Mouse (Mus musculus) layer of hippocampus, postnatal 14 days (tissue): ENCODE data around the gene Actrt3. TPM values are rescaled to one million over a fixed set of nuclear protein-coding genes. Genes with fewer than 3 reads are reported as not detected.

Experiments used
- DNase-seq, 2 experiments: peaks; one replicate each; pipeline ENCODE4 v3.0.0; 2021 to 2022; ENCODE audit warnings: low spot score in 2 of 2, mixed read lengths in 1 of 2
- long read RNA-seq, 2 experiments: library from polyadenylated mRNA; stranded (forward); transcript quantifications; one replicate each; pipeline ENCODE4 v2.0.0; 2021
- total RNA-seq, 2 experiments: library from RNA; stranded (reverse); gene quantifications; 2 replicates each; pipeline ENCODE4 v1.2.3; 2021

Gene Actrt3
- total RNA-seq: 1 to 10 TPM; 1.4 to 1.5 TPM
- long read RNA-seq, experiment 1, partial matches to known transcripts: 0 of 2 reads
- long read RNA-seq, experiment 1, other reads (novel, unspliced or antisense): 0 of 2 reads
- long read RNA-seq, experiment 2, partial matches to known transcripts: 0 of 4 reads
- long read RNA-seq, experiment 2, other reads (novel, unspliced or antisense): 1 of 4 reads

DNA sequence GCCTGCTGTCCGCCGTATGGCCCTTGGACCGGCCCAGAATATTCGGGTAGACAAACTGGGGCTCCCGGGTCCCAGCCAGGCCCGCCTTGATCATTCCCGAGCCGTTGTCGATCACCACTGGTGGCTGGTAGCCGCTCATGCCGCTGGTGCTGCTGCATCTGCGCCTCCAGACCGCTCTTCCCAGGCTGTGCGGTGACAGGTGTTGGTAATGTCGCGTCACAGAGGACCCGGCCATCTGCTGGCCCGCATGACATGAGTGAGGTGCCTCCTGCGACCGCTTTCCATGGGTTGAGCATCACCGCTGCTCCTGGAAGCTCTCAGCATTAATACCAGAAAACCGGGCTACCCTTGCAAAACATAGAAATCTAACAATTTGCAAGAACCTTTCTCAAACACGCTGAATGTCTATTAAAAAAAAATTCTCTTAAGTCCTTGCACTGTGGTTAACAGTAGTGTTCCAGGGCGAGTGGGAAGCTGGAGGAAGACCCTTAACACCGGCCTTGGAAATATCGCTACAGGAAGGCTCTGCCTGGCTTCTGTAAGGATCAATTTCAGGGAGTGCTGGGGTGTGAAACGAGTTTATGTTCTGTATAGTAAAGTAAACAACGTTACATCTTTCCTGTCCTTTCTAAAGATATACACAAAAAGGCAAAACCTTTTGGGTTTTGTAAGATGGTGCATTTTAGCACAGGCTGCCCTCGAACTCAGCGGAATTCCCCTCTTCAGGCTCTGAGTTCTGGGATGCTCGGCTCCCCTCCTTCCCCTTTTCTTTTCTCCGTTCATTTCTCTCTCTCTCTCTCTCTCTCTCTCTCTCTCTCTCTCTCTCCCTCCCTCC lies at the start of gene Actrt3:
Gene Actrt3 (minus strand): TSS at position 229 of the 835 bp plus-strand sequence.
- DNase-seq: peak; percentile 40 to 52

- no peak for DNase-seq
Measured at GRCm38 (mm10) chr3:30648466-30648865, 48.7 kb upstream of the Actrt3 start.

- DNase-seq: peak in 1 of 2 experiments; percentile 10
Measured at GRCm38 (mm10) chr3:30647440-30648090, 47.8 kb upstream of the Actrt3 start, which contains the start of gene Lrrc34. TSS of gene Lrrc34 (minus strand) at chr3:30647869.

- DNase-seq: no peak
Measured at GRCm38 (mm10) chr3:30646761-30647160, 47.0 kb upstream of the Actrt3 start.

DNA sequence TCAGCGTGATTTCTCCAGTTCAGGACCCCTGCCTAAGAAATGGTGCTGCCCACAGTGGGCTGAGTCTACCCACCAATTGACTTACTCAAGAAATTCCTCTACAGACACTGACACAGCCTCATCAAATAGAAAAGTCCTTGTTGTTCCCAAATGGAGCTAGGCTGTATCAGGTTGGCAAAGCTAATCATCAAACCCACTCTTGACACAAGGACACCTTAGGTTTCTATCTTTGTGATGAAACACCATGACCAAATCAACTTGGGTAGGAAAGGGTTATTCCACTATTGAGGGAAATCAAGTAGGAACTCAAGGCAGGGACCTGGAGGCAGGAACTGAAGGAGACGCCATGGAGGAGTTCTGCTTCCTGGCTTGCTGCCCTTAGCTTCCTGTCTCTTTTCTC lies 44.5 kb upstream of the Actrt3 start, which contains the start of gene Lrriq4:
Gene Lrriq4 (plus strand): TSS at position 301 of the 400 bp plus-strand sequence.
- DNase-seq: no peak

- DNase-seq: no peak
Measured at GRCm38 (mm10) chr3:30635629-30636028, 35.9 kb upstream of the Actrt3 start.

GRCm38 (mm10) chr3:30633681-30634080 lies 33.9 kb upstream of the Actrt3 start:
- DNase-seq: no peak

- no peak for DNase-seq
Measured at GRCm38 (mm10) chr3:30620132-30620531, 20.4 kb upstream of the Actrt3 start.

GRCm38 (mm10) chr3:30610930-30611329 lies 11.2 kb upstream of the Actrt3 start:
- no peak for DNase-seq

GRCm38 (mm10) chr3:30608999-30609398 lies 9.3 kb upstream of the Actrt3 start:
- DNase-seq: no peak

GRCm38 (mm10) chr3:30603256-30603655 lies 3.5 kb upstream of the Actrt3 start:
- DNase-seq: no peak

GRCm38 (mm10) chr3:30602740-30603098 lies 3.0 kb upstream of the Actrt3 start:
- DNase-seq: no peak

- DNase-seq: peak; percentile 98 to 100
Measured at GRCm38 (mm10) chr3:30602065-30602739, 2.5 kb upstream of the Actrt3 start, which contains the start of gene Mynn. TSS of gene Mynn (plus strand) at chr3:30602065.

DNA sequence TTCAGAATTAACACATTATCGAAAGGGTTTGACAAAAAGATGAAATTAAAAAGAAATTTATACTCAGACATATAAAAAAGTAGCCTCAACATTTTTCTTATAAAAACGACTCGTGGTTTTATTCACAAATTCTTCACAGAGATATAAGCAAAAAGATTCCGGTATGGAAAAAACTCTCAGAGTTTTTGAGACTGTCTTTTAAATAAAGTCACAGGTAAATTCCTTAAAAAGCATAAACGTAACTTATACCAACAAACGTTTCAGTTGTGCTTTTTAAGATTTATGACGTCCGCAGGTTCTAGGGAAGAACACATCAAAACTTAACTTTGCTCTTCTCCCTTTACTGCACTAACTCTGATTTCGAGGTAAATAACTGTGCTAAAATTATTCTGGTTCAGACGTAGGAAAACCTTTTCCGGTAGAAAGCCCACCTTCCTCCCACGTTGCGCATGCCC lies 1.9 kb upstream of the Actrt3 start:
- DNase-seq: no peak

DNA sequence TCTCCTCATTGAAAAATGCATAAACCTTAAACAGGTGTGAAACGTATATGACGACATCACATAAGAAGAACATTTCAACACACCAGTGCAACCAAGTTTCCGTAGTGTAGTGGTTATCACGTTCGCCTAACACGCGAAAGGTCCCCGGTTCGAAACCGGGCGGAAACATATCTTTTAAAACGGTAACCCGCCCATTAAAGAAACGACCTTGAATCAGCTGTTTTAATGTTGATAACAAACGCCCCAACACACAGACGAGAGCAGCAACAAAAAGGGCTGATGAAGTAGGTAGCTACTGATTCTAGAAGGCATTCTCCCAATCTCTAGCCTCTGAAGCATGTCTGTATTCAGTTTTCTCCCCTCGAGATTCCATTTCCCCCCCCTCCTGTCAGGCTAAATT lies 1.4 kb upstream of the Actrt3 start:
- peak; percentile 78 to 91 for DNase-seq

DNA sequence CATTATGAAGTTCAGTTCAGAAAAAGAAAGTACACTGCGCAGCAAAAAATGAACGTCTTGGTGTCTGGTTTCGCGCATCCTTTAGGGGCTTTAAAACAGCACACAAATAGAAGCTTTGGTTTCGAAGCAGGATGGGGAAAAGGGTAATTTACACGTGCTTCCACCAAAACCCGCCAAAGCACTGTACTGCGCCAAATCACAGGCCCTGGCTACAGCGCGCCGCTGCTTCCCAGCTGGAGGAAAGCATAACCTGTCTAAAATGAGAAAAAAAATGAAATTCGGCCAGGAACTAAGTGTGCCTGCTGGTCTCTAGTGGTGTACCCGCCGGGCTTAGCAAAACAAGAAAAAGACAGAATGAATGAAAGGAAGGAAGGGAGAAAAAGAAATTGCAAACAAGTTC lies 978 bp upstream of the Actrt3 start:
- DNase-seq: peak; percentile 43 to 49

GRCm38 (mm10) chr3:30597271-30597670 lies 2.5 kb downstream of the Actrt3 start:
- DNase-seq: no peak

- DNase-seq: peak in 1 of 2 experiments; percentile 35
Measured at GRCm38 (mm10) chr3:30595111-30595832, 4.5 kb downstream of the Actrt3 start.

DNA sequence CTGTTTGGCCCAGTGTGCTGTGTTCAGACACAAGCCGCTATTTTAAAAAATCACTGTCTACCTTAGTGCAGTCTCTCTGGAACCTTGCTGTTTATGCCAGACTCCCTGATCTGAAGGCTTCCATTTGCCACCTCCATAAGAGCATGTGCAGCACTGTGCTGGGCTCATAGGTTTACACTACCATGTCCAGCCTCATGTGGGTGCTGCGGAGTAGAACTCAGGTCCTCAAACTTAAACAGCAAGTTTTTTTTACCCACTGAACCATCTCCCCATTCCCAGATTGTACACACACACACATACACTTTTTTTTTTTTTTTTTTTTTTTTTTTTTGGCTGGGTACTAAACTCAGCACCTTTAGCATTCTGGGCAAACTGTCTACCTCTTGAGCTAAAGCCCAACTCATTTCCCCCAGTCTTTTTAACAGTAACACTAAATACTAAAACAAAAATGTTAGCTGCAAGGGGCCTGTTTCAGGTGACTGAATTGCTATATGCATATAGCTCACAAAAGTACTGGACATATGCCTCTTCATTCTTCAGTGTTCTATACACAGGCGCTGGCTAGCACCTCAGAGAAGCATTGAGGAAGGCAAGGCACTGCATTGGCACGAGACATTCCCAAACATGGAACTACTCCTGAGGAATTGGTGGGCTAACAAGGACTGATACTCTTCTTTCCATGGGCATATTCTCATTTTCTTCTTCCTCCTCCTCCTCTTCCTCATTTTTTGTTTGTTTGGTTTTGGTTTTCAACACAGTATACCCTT lies 5.8 kb downstream of the Actrt3 start:
- DNase-seq: no peak

DNA sequence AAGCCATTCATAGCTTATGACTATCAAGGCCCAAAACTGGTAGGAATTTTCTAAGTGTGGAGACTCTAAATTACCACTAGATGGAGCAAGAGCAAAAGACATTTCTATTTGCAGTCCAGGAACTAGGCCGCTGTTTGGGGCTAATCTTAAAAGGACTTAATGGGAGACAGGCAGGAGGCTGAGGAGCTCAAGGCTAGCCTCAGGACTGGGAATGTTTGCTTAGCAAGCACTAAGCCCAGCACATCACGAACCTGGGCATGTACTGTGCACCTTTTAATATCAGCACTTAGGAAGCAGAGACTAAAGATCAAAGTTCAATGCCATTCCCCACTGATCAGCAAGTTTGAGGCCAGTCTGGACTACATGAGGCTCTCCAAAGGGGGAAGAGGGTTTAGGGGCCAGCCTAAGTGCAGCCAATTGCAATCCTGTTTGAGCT lies 7.3 kb downstream of the Actrt3 start:
- DNase-seq: peak in 1 of 2 experiments; percentile 41
